Mouse (Mus musculus) retina, postnatal 7 days (tissue): ENCODE measurements around the gene Rprd1b.

Experiments
- DNase-seq: peaks from one replicate; pipeline ENCODE4 v3.0.0-alpha.2; 2012; ENCODE audit warnings: low read depth, low spot score

Rprd1b gene

DNA sequence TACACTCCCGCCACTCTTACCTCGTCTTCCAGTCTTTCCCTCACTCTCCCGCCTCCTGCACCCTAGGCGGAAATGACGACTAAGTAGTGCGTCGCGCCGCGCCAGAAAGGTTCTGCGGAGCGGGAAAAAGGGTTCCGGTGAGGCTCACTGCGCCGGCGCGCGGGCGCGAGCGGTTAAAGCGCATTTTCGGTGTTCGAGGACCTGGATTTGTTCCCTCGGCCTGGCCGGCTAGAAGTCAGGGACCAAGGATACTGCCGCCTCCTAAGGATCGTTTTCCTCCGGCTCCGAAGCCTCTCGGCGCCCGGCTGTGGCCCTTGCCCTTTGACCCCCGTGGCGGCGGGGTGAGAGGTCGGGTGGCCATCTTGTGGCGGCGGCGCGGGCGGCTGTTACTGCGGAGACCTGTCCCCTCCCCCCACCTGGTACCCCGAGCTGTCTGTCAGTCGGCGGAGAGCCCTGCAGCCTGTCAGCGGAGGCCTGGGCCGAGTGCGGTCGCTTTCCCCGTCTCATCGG is at the start of gene Rprd1b, which contains the start of gene Tti1:
Gene Rprd1b (plus strand): TSS at position 144 of the 510 bp plus-strand sequence.
Gene Tti1 (minus strand): TSS at position 80 of the 510 bp plus-strand sequence.
- peak; percentile 91 for DNase-seq

DNA sequence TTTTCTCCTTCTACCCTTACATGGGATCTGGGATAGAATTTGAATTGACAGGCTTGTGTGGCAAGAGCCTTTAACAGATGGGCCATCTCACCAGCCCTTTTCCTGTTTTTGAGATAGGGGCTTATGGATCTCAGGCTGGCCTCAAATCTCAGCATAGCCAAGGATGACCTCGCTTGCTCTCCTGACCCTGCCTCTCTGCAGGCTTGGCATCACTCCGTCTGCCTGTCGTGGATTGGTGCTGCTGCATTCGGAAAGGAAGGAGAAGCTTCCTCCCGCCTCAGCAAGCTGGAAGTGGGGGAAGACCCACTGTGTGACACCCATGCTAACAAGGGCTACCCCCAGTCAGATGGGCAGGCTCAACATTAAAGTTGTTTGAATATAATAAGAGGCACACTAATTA is 49.1 kb upstream of the Rprd1b start:
- no peak for DNase-seq

DNA sequence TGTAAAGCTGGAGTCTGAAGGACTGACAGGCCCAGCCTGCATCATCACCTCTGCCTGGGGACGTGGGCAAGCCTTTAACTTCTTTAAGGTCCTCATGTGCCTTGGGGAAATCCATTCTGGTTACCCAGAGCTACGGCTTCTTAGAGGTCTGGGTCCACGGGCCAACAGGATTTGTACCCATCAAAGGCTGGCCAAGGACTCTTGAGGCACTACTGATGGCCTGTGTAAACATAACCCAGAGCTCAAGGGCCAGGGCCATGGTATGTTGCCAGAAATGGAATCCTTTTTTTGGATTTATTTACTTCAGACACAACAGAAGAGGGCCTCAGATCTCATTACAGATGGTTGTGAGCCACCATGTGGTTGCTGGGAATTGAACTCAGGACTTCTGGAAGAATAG is 45.6 kb upstream of the Rprd1b start:
- DNase-seq, result no peak

DNA sequence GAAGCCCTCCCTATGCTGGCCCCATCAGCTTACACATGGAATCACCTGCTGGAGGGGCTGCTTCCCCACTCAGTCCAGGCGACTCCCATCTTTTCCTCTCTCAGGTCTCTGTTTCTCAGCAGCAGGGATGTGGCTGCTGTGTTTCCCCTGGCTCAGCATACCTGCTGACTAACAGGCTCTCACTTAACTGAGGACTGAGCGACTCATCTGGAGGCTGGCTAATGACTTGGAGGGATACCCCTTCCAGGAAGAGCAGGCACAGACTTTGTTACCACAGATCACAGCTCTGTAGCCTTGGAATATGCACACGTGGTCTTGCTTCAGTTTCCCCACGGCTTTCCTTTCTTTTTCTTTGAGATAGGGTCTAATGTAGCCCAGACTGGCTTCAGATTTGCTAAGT is 45.0 kb upstream of the Rprd1b start:
- DNase-seq, result no peak

DNA sequence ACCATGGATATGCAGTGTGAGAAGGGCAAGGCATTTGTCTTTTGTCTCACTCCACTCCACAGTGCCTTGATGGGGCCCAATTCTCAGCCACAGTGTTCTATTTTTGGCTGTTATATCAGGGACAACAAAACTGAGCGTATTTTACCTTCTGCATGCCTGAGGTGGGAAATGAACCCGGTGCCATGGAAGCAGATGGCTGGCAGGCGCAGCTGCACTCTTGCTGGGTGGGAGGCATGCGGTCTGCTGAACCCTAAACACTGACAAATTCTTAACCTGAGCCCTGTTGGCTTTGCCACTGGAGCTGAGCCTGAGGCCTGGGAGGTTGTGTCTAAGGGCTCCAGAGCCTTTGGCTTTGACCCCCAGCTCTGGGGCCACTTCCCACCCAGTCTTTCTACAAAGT is 42.7 kb upstream of the Rprd1b start:
- no peak for DNase-seq

DNA sequence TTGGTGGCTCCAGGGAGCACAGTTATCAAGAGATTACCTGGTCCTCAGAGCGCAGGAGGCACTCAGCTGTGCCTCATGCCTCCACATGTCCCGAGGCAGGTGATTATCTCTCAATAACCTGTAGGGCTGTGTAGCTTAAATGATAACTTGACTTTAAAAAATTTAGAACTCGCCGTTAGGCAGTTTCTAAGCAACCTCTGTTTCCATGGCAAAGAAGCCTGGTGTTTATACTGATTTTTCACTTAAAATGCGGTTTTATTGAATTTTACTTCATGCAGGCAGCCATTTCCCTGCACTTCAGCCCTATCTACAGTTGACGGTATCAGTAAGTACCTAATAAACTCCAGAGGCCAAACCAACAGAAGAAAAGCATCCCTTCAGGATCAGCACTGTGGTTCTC is 42.1 kb upstream of the Rprd1b start:
- no peak for DNase-seq

DNA sequence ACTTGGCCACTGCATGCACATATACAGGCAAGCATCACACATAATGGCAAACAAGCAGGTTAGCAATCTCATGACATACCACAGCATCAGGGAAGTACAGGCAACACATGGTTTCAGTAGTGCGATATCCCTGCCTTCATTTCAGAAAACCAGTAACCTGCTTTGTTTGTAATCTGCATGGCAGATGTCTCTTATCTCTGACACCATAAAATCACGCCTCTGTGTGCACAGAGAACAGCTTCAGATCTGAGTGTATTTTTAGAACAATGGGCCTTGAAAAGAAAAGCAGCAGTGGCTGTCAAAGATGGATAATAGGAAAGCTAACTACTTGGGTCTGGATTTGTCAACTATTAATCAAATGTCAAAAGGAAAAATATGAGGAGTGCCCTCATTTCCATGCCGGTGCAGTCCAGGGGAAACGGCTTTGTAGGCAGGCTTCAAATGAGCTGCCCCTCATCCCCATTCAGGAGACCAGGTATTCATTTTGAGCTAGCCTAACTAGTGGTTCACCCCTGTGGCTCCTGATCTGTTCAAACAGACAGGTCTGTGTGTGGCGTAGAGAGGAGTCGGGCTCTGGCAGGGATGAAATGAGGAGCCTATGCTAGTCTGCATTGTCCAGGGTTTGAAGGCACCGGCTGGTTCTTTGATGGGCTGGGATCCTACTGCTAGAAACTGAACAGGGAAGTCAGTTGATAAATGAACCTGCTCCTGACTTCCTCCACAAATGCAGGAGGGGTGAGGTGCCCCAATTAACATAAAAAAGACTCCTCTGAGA is 39.7 kb upstream of the Rprd1b start:
- no peak for DNase-seq

DNA sequence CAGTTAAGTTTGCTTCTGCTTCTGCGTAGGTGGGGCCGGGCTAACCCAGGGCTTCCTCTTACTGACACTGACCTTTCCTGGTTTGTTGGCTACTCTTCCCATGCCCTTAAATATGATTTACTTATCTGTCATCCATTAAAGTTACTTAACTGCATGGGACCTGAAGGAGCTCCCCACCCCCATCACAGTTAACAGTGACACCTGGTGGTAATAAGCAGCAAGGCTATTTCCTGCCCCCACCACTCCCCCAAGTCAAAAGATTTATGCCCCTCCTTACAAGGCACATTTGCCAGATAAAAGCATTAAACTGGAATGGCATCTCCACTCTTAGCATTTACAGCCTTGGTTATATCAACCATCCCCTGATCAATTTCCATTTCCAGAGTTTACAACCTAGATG is 38.4 kb upstream of the Rprd1b start:
- no peak for DNase-seq

DNA sequence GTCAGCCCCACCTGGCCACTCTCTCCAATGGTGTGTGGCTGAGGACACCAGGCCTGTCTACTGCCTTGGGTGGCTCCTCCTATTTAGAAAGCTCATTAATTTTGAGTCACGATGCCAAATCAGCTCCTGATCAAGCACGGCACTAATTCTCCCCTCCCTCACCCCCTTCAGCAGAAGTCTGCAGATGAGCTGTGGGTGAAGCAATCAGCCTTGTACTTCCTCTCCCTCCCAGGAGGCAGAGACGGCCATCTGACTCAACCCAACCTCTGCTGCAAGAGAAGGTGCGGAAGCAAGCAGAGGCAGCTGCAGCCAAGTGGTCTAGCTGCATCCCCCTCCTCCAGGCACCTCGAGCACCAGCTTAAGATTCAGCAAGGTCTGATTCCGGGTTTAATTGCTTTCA is 37.3 kb upstream of the Rprd1b start:
- no peak for DNase-seq

DNA sequence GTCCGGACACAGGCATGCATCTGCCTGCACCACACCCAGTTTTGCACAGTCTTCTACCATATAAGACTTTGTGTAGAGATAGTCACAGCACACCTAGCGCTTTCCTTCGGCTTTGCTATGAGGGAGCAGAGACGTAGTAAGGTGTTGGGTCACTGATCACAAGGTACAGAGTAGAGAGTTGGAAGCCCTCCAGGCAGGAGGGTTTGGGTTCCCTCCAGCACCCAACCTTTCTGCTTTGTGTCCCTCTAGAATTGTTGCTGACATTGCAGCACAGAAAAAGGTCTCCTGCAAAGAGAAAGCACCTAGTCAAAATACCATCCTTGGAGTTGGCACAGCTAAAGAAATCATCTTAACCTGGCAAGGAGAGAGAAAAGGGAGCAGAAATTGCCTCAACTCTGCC is 35.8 kb upstream of the Rprd1b start:
- DNase-seq, result no peak

DNA sequence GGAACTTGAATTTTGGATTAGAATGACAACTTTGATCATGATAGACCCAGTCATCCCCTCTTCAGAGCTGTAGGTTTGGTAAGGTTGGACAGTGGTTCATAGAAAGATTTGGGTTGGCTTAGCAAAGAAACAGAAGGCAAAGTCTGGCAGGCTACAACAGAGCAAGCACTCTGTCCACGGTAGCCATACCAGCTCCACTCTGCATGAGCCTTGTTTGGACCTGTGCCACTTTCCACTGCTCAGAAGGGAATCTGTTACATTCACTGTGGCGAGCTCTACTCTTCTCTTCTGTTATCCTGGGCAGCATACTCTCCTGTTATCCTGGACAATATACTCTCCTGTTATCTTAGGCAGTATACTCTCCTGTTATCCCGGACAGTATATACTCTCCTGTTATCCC is 29.5 kb upstream of the Rprd1b start:
- DNase-seq, result no peak

DNA sequence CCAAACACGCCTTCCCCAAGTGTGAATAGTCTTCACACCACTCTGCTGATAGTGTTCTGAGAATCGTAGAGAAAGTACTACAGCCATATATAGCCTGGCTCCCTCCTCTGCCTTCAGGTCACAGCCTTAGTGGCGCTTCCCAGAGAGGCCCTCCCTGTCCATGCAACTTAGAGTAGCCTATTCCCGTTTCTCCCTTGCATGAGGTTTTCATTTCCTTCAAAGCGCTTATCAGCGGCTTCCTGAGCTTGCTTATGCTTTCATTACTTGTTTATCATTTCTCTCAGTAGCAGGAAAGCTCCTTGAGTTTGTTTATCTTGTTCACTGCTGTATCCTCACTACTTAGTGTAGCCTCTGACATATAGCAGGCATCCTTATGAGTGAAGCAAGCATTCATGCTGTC is 23.7 kb upstream of the Rprd1b start:
- no peak for DNase-seq

DNA sequence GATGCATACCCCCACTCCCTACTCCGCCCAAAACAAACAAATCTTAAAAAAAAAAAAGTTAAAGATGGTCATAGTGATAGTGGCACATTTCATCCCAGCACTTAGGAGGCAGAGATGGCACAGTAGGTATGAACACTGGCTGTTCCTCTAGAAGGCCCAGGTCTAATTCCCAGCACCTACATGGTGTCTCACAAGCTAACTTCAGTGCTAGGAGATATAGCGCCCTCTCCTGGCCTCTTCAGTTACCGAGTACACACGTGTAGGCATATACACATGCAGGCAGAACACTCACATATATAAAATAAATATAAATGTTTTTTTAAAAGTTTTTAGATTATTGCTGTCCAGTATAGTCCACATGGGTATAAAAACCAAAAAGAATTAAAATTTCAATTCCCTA is 22.7 kb upstream of the Rprd1b start:
- no peak for DNase-seq

DNA sequence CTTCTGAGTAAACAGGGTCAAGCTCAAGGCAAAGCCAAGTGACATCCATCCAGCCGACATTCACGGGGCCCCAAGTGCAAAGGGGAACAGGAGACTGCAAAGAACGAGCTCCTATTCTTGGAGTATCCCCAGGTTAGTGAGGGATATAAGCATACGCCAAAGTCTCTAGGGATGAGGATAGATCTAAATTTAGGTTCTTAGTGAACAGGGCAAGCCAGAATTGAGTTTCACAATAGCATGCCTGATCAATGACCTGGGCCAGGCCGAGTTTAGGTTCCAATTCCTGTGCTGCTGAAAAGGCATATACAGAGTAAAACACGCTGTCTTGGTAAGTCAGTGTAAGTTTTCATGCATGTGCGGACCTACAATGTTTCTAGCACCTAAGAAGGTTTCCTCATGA is 18.9 kb upstream of the Rprd1b start:
- no peak for DNase-seq

DNA sequence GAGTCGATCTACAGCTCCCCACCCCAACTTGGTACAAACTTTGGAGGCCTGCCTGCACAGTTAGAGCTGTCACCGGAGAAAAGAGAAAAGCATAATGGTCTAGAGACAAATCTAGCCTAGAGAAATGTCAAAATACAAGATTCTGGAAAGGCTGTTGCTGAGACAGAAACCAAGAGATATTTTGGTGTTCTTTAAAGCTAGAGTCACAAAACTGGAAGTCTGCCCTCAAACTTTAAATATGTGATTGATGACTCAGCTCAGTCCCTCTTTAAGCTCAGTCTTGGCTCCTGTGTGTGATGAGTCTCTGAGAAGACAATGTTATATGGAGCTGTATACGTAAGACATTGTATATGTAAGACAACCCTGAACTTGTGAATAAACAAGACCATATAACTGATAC is 15.7 kb upstream of the Rprd1b start:
- DNase-seq, result no peak

DNA sequence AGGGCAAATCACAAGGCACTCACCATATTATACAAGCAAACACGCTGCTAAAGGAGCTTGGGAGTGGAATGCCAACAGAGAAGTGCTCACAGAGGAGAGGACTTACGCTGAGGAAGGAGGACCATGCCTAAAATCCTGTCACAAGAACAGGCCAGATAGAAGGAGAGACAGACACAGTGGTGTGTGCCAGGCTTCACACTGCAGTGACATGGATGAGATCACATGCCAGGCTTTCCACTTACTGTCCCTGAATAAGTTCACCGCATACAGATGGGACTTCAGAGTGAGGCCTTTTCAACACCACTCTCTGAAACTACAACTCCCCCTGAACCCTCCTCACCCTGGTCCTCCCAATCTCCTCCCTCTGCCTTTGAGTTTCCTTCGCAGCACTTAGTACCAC is 11.0 kb upstream of the Rprd1b start:
- no peak for DNase-seq

DNA sequence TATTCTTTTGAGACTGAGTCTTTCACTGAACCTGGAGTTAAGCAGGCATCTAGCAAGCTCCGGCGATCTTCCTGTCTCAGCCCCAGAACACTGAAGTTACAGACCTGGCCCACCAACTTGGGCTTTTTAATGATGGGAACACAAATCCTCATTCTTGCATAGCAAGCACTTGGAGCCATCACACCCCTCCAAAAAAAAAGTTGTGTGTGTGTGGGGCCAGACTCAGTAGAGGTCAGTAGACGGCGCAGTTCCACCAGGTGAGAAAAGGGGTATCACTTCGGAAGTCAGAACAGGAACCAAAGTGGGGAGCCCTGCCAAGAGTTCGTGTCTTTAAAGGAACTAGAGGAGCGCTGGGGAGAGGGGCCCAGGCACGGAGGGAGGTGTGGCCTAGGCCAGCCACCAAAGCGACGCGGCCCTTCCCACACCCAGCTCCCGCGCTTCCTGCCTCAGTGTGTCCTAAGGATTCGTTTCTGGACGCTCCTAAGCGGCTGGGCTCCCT is 393 bp upstream of the Rprd1b start:
- DNase-seq, result no peak

DNA sequence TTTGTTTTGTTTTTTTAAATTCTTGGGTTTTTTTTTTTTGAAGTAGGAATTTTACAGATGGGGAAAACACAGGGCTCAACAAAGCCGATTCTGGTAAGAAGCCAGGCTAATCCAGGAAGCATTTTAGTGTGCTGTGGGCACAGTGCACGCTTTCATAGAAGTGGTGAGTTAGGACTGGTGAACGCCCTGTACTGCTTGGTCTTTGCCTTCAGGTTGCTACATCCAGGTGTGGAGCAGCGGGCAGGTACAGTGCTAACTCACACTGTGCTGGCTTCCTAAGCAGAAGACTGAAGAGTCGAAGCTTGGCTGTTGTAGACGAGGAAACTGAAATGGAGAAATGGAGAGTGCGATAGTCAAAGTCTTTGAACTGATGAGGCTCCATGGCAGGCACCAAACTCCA is 1.7 kb downstream of the Rprd1b start:
- no peak for DNase-seq

DNA sequence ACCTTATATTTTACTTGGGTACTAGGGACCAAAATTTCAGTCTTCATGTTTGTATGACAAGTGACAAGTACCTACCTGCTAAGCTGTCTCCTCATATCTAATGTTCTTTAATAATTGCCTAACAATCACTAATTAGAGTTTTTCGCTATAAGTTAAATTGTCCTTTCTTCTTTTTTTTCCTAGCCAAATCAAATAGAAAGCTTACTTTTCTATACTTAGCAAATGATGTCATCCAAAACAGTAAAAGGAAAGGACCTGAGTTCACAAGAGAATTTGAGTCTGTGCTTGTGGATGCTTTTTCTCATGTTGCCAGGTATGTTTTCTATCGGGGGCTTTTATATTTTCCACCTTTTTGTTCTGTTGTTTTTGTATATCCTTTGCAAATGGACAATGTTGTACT is 7.5 kb downstream of the Rprd1b start:
- DNase-seq, result no peak

DNA sequence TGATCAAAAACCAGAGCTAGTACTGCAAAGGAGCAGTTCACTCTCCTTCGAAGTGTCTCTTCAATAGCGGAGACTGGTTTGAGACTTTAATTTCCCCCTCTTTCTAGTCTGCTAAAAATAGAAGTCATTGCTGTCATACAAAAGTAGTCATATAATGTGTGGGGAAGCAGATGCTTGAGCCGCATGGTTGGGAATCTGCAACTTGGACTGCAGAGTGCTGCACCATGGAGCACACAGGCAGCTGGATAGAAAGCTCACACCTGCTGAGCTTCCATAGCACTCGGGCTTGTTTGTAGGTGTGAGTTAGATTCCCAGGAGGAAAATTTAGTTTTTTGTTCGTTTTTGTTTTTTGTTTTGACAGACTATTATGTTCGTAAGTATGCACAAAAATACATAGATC is 8.1 kb downstream of the Rprd1b start:
- DNase-seq, result no peak

DNA sequence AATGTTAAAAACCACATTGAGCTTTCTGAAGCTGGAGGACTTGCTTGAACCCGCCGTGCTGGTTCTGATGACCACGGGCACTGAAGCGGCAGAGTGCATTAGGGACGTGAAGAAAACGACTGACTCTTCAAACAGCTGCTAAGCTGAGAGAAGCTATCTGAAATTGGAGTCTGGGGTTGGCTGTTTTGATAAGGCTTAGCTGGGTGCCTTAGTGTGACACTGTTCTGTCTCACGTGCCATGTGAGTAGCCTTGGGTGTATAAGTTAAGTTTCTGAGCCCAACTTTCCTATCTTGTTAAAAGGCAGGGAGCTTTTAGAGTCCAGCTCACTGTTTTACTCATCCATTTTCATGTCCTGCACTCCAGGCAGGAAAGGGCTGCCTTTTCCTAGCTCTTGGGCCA is 8.7 kb downstream of the Rprd1b start:
- DNase-seq, result no peak

DNA sequence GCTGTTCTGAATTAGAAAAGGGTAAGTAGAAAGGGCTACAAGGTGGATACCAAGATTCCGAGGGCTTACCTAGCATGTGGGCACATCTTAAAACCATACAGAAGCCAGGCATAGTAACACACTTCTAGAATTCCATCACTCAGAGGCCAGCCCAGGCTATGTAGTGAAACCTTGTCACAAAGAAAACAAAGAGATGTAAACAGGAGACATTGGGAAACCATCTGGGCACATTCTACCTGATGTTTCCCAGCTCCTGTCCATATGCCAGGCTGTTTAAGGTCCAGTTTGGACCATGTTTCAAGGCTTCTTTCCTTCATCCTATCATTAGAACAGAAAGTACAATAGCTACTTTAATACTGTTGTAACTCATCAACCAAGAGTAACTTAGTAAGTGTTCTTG is 9.3 kb downstream of the Rprd1b start:
- DNase-seq, result no peak

DNA sequence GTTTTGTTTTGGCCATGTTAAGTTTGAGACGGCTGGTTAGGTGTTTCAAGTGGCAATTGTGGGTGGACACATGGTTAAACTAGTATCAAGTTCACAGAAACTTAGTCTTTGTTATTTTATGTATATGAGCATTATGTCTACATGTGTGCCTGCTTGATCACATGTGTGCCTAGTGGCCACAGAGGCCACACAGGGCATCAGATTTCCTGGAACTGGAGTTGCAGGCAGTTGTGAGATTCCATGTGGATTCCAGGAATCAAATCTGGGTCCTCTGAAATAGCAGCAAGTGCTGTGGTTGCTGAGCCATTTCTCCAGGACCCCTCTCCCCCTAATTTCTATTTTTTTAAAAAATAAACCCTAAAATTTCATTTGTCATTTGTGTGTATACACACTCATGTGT is 11.4 kb downstream of the Rprd1b start:
- DNase-seq, result no peak

DNA sequence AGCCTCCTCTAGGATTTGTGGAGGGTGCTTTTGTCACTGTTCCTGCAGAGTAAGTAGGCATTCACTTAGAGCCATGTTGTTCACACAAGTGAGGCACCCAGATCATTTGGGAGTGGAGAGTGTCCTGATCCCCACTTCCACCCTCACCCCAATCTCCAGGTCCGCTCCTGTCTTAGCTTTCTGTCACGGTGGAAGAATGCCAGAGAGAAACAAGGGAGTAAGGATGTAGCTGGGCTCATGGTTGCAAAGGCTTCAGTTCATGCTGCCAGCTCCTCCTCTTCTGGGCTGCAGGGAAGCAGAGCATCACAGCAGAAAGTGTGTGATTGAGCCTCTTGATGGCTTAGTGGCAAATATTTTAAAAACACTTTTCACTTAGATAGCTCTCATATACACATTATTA is 12.1 kb downstream of the Rprd1b start:
- no peak for DNase-seq
